In the genomic region with DNA sequence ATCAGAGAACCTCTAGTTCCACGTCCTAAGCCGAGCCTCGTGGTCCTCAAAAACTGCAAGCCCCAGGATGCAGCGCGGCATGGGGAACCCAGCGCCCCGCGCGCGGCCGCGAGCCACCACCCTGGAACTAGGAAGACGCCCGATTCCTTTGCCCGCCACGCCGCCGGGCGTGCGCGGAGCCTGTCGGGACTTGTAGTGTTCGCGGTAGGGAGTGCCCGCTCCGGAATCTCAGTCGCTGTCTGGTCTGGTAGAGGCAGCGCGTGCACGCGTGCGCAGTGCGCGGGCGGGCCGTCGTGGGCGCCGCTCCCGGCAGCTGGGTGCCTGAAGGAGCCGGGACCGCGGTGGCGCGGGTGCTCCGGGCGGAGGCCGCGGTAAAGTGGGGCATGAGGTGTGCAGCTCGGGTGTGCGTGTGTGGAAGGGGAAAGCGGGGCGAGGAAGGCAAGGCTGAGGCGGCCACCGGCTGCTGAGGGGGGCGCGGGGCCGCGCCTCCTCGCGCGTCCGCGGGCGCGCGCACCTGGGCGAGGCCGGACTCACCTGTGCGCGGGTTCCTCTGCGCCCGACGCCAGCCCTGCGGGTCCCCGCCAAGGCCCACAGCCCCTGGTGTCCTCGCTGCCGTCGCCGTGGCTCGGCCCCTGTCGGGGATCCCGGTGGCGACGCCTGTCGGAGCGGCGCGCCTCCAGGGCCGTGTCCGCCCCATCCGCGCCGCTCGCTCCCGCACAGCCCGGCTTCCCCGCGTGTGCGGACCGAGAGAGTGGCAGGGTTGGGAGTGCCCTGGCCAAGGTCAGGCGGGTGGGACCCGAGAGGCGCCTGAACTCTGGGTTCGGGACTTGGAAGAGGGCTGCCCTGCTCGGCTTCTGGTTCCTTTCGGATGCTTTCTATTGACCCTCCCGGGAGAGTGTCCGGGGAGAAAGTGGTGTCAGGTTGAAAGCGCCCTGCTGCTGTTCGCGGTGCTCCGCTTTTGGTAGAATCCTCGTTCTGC, we compare ENCODE assay signal across 8 mouse cellular contexts. TPM values are rescaled to one million over a fixed set of nuclear protein-coding genes. Genes with fewer than 3 reads are reported as not detected.
DNase-seq lines count a peak whose midpoint lies in the region; ATAC-seq and TF ChIP-seq lines count a peak whose summit lies in the region.

A gene (plus strand): TSS at position 144 of the 979 bp plus-strand sequence.

- peak; percentile 86 for ATAC-seq in heart, embryonic 13.5 days (ENCODE audit: extremely low read depth, insufficient number of reproducible peaks, low FRiP score, low TSS enrichment)
- peak; percentile 97 for ATAC-seq in kidney, postnatal 0 days (replicated peaks; ENCODE audit: low FRiP score, low read depth)
- peak; percentile 97 for ATAC-seq in monocyte, adult 5-6 weeks (replicated peaks; ENCODE audit: insufficient number of reproducible peaks, low FRiP score, low TSS enrichment, poor library complexity, severe bottlenecking)

- H3K27ac ChIP-seq in heart, embryonic 13.5 days (replicated peaks) = peak within 1 kb of the TSS; percentile 84
- peak within 1 kb of the TSS; percentile 88 for H3K27ac ChIP-seq in kidney, postnatal 0 days
- peak within 1 kb of the TSS; percentile 71 for H3K27ac ChIP-seq in liver, adult 2 months (replicated peaks; ENCODE audit: insufficient read depth, low read depth, low read length)

- H3K36me3 ChIP-seq in heart, embryonic 13.5 days = no peaks in the 10 kb centered on the region
- H3K36me3 ChIP-seq in kidney, postnatal 0 days (ENCODE audit: insufficient read depth, low read length) = no peaks in the 10 kb centered on the region
- no peaks in the 10 kb centered on the region for H3K36me3 ChIP-seq in liver, adult 2 months (ENCODE audit: control insufficient read depth, insufficient read depth, low read length)

- H3K27me3 ChIP-seq in heart, embryonic 13.5 days (replicated peaks) = no peaks in the 10 kb centered on the region
- no peaks in the 10 kb centered on the region for H3K27me3 ChIP-seq in kidney, postnatal 0 days (ENCODE audit: insufficient read depth, low read length)
- no peaks in the 10 kb centered on the region for H3K27me3 ChIP-seq in liver, adult 2 months (ENCODE audit: control insufficient read depth, insufficient read depth, low read length)

- peak; percentile 95 for TF ChIP-seq POLR2A in brain, embryonic 14.5 days (IDR thresholded peaks at IDR 0.05; ENCODE audit: borderline replicate concordance, extremely low read depth, insufficient read depth, insufficient read length, poor library complexity, severe bottlenecking)
- peak; percentile 59; the same call in 1 of the 2 replicates for TF ChIP-seq POLR2A in liver, adult 2 months (IDR thresholded peaks at IDR 0.05; ENCODE audit: extremely low read depth, insufficient read depth, low read length)

- TF ChIP-seq CTCF in brain, embryonic 14.5 days (IDR thresholded peaks at IDR 0.05; ENCODE audit: borderline replicate concordance, extremely low read depth, insufficient read depth, insufficient read length) = no peak
- no peak for TF ChIP-seq CTCF in kidney, postnatal 0 days (IDR thresholded peaks at IDR 0.05; ENCODE audit: low read depth)
- TF ChIP-seq CTCF in liver, adult 2 months (IDR thresholded peaks at IDR 0.05; ENCODE audit: low read depth, low read length) = no peak

- no peaks in the 10 kb centered on the region; the same call in 1 of the 2 replicates for H3K79me2 ChIP-seq in liver, adult 2 months (ENCODE audit: control insufficient read depth, insufficient read depth, low read length)

- under 1% methylated on average over 104 of the region's 114 CpGs for WGBS in heart, embryonic 13.5 days
- WGBS in kidney, postnatal 0 days = under 1% methylated on average over 96 of the region's 114 CpGs
- under 1% methylated on average over 113 of the region's 114 CpGs for WGBS in liver, adult 2 months

- H3K9ac ChIP-seq in heart, embryonic 13.5 days = peak within 1 kb of the TSS; percentile 93
- peak within 1 kb of the TSS; percentile 88 for H3K9ac ChIP-seq in kidney, postnatal 0 days (ENCODE audit: low read depth, low read length)
- peak within 1 kb of the TSS; percentile 95 for H3K9ac ChIP-seq in liver, adult 2 months (ENCODE audit: low read depth, low read length)

- DNase-seq in B cell, adult 2 months = peak; percentile 97
- DNase-seq in brain, embryonic 14.5 days (ENCODE audit: low read depth) = peak; percentile 100
- peak; percentile 91 for DNase-seq in fibroblast of lung, adult 2 months (ENCODE audit: low read depth)
- DNase-seq in kidney, postnatal 0 days (ENCODE audit: low spot score) = peak; percentile 98
- peak; percentile 92 for DNase-seq in liver, adult 2 months (ENCODE audit: extremely low read depth, low read depth, low spot score)
- DNase-seq in spleen, postnatal 36 days (ENCODE audit: low spot score in 2 of 2) = peak; percentile 98

- H3K9me3 ChIP-seq in heart, embryonic 13.5 days = no peaks in the 10 kb centered on the region
- no peaks in the 10 kb centered on the region for H3K9me3 ChIP-seq in kidney, postnatal 0 days (replicated peaks; ENCODE audit: low read length)

- H3K4me2 ChIP-seq in heart, embryonic 13.5 days = peak within 1 kb of the TSS; percentile 69
- H3K4me2 ChIP-seq in kidney, postnatal 0 days (ENCODE audit: low read length) = peak within 1 kb of the TSS; percentile 71

- peak within 1 kb of the TSS; percentile 91 for H3K4me3 ChIP-seq in heart, embryonic 13.5 days
- peak within 1 kb of the TSS; percentile 98 for H3K4me3 ChIP-seq in kidney, postnatal 0 days (replicated peaks; ENCODE audit: low read depth, low read length)
- H3K4me3 ChIP-seq in liver, adult 2 months (ENCODE audit: insufficient read depth, low read depth, low read length) = peak within 1 kb of the TSS; percentile 89

- peaks cover 39% of the 10 kb centered on the region for H3K4me1 ChIP-seq in heart, embryonic 13.5 days
- 0 out of 2 replicates have a peak, but pooled peaks cover 2% of the 10 kb centered on the region for H3K4me1 ChIP-seq in kidney, postnatal 0 days (replicated peaks; ENCODE audit: insufficient read depth, low read length)
- H3K4me1 ChIP-seq in liver, adult 2 months (ENCODE audit: control insufficient read depth, insufficient read depth, low read length) = peaks cover 1% of the 10 kb centered on the region; the same call in 1 of the 2 replicates

RNA-seq across cellular contexts. Expression of the gene that starts here (rescaled TPM):
- 157 and 203 TPM in 2 replicates for polyA plus RNA-seq in brain, embryonic 14.5 days (2012; rRNA removed)
- polyA plus RNA-seq in heart, embryonic 13.5 days (2015; fragmentation: Nextera tagmentation; extraction: Ambion mirVana) = 41.7 and 47.7 TPM in 2 replicates
- polyA plus RNA-seq in kidney, postnatal 0 days (2015; fragmentation: Nextera tagmentation; extraction: Ambion mirVana) = 58.6 and 67.7 TPM in 2 replicates
- total RNA-seq in liver, adult 2 months (2014; rRNA removed) = 7.0 and 9.3 TPM in 2 replicates
- polyA plus RNA-seq in liver, adult 2 months (2012; rRNA removed) = 4.3 and 5.6 TPM in 2 replicates
- 41.0 to 79.7 TPM (median 50.4 TPM) in 3 replicates for total RNA-seq in monocyte, adult 5-6 weeks (2017)

Comparison
In these comparisons a context has a peak if more than half of its experiments do, and no peak if none do; other contexts are left out.
1. Peak in every context shown above with its lines: DNase-seq, ATAC-seq, H3K4me3 ChIP-seq and H3K27ac ChIP-seq.